Mouse (Mus musculus) thymus, adult 2 months (tissue): ENCODE measurements around the gene Myo15b. TPM values are rescaled to one million over a fixed set of nuclear protein-coding genes. Genes with fewer than 3 reads are reported as not detected.

Experiments
- DNase-seq: peaks from one replicate; pipeline ENCODE4 v3.0.0; 2021
- H3K27ac ChIP-seq: fragments of 200-500 bp; 2 replicates; pipeline ENCODE4 v1.5.1; 2012; ENCODE audit warnings: low read length, control low read depth; ENCODE audit not compliant: control insufficient read depth, insufficient read depth
- H3K27me3 ChIP-seq: fragments of 200-500 bp; 2 replicates; pipeline ENCODE4 v1.6.1; 2012; ENCODE audit warnings: mild to moderate bottlenecking, low read length, moderate library complexity, mixed read lengths; ENCODE audit not compliant: control insufficient read depth, insufficient read depth
- H3K36me3 ChIP-seq: fragments of 200-500 bp; 2 replicates; pipeline ENCODE4 v1.6.1; 2012; ENCODE audit warnings: mild to moderate bottlenecking, low read length, moderate library complexity; ENCODE audit not compliant: control insufficient read depth, insufficient read depth
- H3K4me1 ChIP-seq: fragments of 200-500 bp; replicated peaks from 2 replicates; pipeline ENCODE4 v1.6.1; 2012; ENCODE audit warnings: low read length; ENCODE audit not compliant: control insufficient read depth, insufficient read depth
- H3K4me3 ChIP-seq: fragments of 200-500 bp; 2 replicates; pipeline ENCODE4 v1.5.1; 2012; ENCODE audit warnings: mild to moderate bottlenecking, low read length, control low read depth, moderate library complexity; ENCODE audit not compliant: control insufficient read depth, insufficient read depth
- CTCF ChIP-seq: fragments of 200-500 bp; IDR thresholded peaks from 2 replicates; pipeline ENCODE4 v1.5.1; 2012; ENCODE audit warnings: mild to moderate bottlenecking, control low read depth, low read length, moderate library complexity, borderline replicate concordance; ENCODE audit not compliant: control insufficient read depth, poor library complexity, insufficient read depth; ENCODE audit errors: extremely low read depth
- POLR2A ChIP-seq: fragments of 200-500 bp; IDR thresholded peaks from 2 replicates; pipeline ENCODE4 v1.6.1; 2012; ENCODE audit warnings: mild to moderate bottlenecking, low read length, control low read depth, moderate library complexity; ENCODE audit not compliant: control insufficient read depth, poor library complexity, insufficient read depth; ENCODE audit errors: extremely low read depth
- WGBS: fragments of 180-500 bp; shearing (Covaris S2); methylation state at CpG from one replicate; pipeline ENCODE4 v1.1.7; 2018; 5-methylcytosine and 5-hydroxymethylcytosine counted together
- polyA plus RNA-seq: library from polyadenylated mRNA; depleted of rRNA; stranded (reverse); fragments of >200 nt; gene quantifications from 2 replicates; pipeline ENCODE4 v1.2.3, GENCODE M21; 2012

The Myo15b gene
- polyA plus RNA-seq, 1 experiment: 6.1 TPM

DNA sequence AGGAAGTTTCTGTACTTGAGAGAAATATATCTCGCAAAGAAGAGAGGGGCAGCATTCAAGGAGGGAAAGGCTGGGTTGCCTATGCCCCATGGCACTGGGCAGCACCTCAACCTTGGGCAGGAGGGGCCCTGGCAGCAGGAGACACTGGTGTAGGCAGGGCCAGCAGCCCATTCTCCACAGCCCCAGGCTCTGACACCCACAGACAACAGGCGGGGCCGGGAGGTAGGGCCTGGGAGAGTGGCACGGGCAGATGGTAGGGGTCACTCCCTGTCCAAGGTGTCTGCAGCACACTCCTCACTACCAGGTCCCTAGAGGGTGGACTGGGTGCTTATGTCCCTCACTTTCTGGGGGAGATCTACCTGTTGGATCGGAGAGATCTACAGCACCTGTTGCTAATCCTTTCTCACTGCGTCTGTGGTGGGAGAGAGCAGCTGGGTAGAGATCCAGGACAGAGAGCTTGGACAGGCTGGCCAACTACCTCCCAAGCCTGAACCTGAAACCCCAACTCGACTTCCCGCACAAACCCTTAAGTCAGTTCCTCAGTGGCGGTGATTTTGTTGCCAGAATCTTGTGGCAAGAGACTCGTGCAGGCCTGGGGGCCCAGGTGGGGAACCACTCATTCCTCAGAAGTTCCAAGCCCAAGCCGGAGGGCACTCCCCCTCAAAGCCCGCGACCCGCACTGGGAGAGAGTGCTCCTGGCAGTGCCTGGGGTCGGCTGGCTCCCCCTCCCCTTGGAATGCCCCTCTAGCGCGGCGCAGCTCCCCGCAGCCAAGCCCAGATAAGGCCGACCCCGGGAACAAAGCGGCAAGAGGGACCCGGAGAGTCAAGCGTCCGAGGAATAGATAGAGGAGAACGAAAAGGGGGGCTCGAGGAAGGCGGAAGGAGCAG is 45.4 kb upstream of the Myo15b start:
- Histone ChIP-seq H3K36me3 (no peaks in the 10 kb centered on the region), H3K27ac (no peak overlapping the region), H3K27me3 (no peaks in the 10 kb centered on the region), H3K4me1 (peaks cover 27% of the 10 kb centered on the region), H3K4me3 (peak overlapping the region; percentile 54)
- WGBS: 17% methylated on average over 28 of the region's 28 CpGs
- DNase-seq: no peak
- no peak for TF ChIP-seq CTCF
- no peak for TF ChIP-seq POLR2A

DNA sequence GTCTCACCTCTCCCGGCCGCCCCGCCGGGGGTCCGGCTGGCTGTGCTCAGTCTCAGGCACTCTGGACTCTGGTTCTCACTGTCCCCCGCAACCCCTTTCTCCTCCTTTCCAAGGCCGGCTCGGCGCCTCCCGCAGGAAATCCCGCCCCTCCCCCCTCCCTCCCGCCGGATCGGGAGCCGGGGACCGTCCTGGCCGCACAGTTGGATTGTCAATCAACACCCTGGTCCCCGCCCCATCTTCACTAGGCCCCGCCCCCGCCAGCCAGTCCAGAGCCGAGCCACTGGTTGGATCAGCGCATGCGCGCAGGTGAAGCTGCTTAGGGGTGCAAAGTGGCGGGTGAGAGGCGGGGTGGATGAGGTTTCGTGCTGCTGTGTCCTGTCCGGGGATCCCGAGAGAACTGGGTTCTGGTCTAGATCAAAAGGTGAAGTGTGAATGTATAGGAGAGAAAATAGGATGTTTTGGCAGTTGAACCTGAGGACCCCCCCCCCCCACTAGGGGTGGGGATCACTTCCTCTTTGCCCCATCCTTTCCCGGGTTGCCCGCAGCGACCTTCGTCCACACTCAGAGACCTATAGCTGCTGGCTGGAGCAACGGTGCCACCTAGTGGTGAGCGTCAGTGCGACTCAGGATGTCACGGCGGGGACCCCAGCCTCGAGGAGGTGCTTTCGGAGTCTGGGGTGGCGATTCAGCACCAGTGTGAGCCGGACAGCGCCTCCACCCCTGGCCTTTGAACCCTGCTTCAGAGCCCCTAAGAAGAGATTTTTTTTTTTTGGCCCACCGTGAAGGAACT is 44.5 kb upstream of the Myo15b start, which contains the start of gene Caskin2:
TSS of gene Caskin2 (minus strand) at position 133 of the 790 bp plus-strand sequence.
- TF ChIP-seq CTCF: peak; percentile 98
- peak; percentile 31; the same call in 1 of the 2 replicates for TF ChIP-seq POLR2A
- peak within 1 kb of the TSS; percentile 67 for H3K4me3 ChIP-seq
- H3K4me1 ChIP-seq: peaks cover 26% of the 10 kb centered on the region
- no peaks in the 10 kb centered on the region for H3K27me3 ChIP-seq
- WGBS: under 1% methylated on average over 44 of the region's 44 CpGs
- peak; percentile 97 for DNase-seq
- no peaks in the 10 kb centered on the region for H3K36me3 ChIP-seq
- no peak within 1 kb of the TSS for H3K27ac ChIP-seq

DNA sequence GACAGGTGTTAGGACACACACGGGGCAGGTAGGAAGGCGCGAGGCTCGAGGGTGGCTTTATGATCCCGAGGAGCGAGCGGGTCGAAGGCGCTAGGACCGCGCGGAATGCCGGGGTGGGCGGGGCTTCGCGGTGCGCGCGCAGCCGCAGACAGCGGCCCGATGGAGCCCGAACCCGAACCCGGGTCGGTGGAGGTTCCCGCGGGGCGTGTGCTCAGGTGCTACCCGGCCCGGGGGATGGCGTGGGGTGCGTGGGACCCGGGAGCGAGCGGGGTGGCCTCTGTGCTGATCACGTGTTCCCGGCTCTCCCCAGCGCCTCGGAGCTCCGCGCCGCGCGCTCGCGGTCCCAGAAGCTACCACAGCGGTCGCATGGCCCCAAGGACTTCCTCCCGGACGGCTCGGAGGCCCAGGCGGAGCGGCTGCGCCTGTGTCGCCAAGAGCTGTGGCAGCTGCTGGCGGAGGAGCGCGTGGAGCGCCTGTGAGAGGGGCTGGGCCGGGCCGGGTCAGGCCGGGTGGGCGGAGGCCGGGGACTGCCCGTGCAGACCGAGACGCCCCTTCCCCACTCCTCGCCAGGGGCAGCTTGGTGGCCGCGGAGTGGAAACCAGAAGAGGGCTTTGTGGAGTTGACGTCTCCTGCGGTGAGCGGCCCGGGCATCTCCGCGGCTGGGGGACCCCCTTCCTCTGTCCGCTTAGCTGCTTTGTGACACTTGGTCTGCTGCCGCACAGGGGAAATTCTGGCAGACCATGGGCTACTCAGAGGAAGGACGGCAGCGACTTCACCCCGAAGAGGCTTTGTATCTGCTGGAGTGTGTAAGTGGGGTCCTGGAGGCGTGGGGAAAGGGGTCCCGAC is 43.4 kb upstream of the Myo15b start, which contains the start of gene Tsen54:
TSS of gene Tsen54 (plus strand) at position 120 of the 846 bp plus-strand sequence.
- Histone ChIP-seq H3K36me3 (no peaks in the 10 kb centered on the region), H3K4me3 (peak within 1 kb of the TSS; percentile 67), H3K4me1 (peaks cover 20% of the 10 kb centered on the region), H3K27ac (no peak within 1 kb of the TSS), H3K27me3 (no peaks in the 10 kb centered on the region)
- DNase-seq: peak; percentile 86
- 1% methylated on average over 83 of the region's 84 CpGs for WGBS
- no peak for TF ChIP-seq POLR2A
- TF ChIP-seq CTCF: peak; percentile 48; the same call in 1 of the 2 replicates

DNA sequence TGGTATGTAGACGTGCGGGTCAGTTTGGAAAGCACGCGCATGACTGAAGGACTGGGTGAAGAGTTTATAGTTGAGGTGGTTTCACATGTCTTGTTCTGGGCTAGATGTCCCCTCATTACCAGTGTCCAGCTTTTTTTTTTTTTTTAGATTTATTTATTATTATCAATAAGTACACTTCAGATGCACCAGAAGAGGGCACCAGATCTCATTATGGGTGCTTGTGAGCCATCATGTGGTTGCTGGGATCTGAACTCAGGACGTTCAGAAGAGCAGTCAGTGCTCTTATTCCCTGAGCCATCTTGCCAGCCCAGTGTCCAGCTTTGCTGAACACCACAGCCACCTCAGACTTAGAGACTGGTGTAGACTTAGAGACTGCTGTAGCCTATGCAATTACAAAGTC is 40.9 kb upstream of the Myo15b start:
- TF ChIP-seq POLR2A: no peak
- no peak for TF ChIP-seq CTCF
- Histone ChIP-seq H3K27me3 (no peaks in the 10 kb centered on the region), H3K4me3 (no peak overlapping the region), H3K27ac (no peak overlapping the region), H3K4me1 (peaks cover 20% of the 10 kb centered on the region), H3K36me3 (no peaks in the 10 kb centered on the region)
- 93% methylated on average over 5 of the region's 5 CpGs for WGBS
- no peak for DNase-seq

DNA sequence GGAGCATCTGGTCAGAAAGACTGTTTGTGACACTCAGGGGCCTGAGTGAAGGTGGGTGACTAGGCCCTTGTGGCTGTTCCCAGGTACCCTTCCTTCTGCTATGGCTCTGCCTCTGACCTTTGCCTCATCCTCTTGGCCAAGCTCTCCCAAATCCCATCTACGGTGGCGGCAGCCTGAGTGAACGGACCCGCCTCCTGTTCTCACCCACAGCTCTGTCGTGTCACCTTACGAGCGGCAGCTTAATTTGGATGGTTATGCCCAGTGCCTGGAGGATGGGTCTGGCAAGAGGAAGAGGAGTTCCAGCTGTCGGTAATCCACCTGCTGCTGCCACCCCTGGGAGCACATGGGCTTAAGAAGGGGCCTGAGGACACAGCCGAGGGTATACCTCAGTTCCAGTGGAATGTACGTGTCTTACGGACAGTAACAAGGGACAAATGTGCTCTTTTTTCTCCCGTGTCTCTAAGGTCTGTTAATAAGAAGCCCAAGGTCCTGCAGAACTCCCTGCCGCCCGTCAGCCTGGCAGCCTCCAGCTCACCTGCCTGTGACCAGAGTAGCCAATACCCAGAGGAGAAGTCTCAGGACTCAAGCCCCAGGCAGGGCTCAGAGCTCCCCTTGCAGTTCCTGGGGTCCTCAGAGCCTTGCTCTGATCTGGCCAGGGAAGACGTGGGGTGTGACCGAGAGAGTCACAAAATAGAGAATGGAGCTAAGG is 38.1 kb upstream of the Myo15b start:
- Histone ChIP-seq H3K4me1 (peaks cover 16% of the 10 kb centered on the region), H3K36me3 (no peaks in the 10 kb centered on the region), H3K27ac (no peak overlapping the region), H3K27me3 (no peaks in the 10 kb centered on the region), H3K4me3 (no peak overlapping the region)
- TF ChIP-seq POLR2A (no peak), CTCF (no peak)
- WGBS: 96% methylated on average over 16 of the region's 16 CpGs
- no peak for DNase-seq
